Mouse (Mus musculus): ENCODE measurements around the gene Ezr. TPM values are rescaled to one million over a fixed set of nuclear protein-coding genes. Genes with fewer than 3 reads are reported as not detected.

Gene Ezr
- polyA plus RNA-seq, 2 experiments = 39.2 to 71.3 TPM

GRCm38 (mm10) chr17:6816796-6817195 is 34.2 kb upstream of the Ezr start:
- H3K27ac ChIP-seq (replicated peaks; ENCODE audit: low read depth, low read length) = no peak overlapping the region
- H3K9me3 ChIP-seq (ENCODE audit: control insufficient read depth, low read length) = no peaks in the 10 kb centered on the region
- 74% methylated on average over 5 of the region's 5 CpGs for WGBS
- no peak for ATAC-seq (ENCODE audit: low FRiP score, low read depth)
- no peak for DNase-seq (ENCODE audit: low spot score)
- no peak overlapping the region for H3K4me3 ChIP-seq (replicated peaks; ENCODE audit: low read length)
- no peak for TF ChIP-seq POLR2A (IDR thresholded peaks at IDR 0.05; ENCODE audit: borderline replicate concordance, extremely low read depth, insufficient read depth, insufficient read length)
- no peak overlapping the region for H3K4me2 ChIP-seq (replicated peaks; ENCODE audit: low read depth, low read length, severe bottlenecking)
- H3K9ac ChIP-seq (ENCODE audit: low read depth, low read length, severe bottlenecking) = no peak overlapping the region
- H3K27me3 ChIP-seq (ENCODE audit: control insufficient read depth, insufficient read depth, low read length) = no peaks in the 10 kb centered on the region
- H3K36me3 ChIP-seq (ENCODE audit: control insufficient read depth, insufficient read depth, low read length) = no peaks in the 10 kb centered on the region
- peaks cover 16% of the 10 kb centered on the region for H3K4me1 ChIP-seq (ENCODE audit: control insufficient read depth, insufficient read depth, low read length)

DNA sequence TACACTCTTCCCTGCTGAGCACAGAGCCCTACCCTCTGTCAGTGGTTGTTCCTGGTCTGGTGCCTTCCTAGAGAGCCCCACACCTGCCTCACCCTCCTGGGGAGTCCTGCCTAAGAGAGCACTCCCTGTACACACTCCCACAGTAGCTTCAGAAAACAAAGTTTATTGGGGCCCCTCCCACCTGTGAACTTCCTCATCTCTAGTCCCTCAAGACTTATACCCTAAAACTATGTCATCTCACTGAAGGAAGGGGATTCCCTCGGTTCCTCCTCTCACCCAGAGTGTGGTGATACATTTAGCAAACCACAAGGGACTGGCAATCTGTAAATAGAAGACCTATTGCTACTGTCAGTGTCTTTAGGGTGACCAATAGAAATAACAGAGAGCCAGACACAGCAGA is 33.6 kb upstream of the Ezr start:
- no peak for TF ChIP-seq POLR2A (IDR thresholded peaks at IDR 0.05; ENCODE audit: borderline replicate concordance, extremely low read depth, insufficient read depth, insufficient read length)

DNA sequence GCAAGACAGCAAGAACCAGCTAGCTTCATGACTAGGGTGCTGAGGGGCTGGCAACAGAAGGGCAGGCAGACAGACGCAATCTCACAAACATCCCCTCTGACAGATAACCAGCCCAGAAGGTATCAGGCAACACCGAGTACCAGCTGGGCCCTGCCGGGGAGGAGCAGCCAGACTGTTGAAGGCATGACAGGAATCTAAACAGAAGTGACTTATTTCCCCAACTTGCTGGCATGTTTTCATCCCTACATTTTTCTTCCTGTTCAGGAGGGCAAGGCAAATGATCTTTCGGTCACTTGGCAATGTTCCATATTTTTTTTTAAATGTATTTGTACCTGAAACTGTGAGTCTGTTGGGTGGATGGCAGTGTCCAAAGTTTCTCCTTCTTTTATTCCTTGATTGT is 32.1 kb upstream of the Ezr start:
- no peaks in the 10 kb centered on the region for H3K27me3 ChIP-seq (ENCODE audit: control insufficient read depth, insufficient read depth, low read length)
- no peaks in the 10 kb centered on the region for H3K36me3 ChIP-seq (ENCODE audit: control insufficient read depth, insufficient read depth, low read length)
- WGBS = 23% methylated on average over 4 of the region's 4 CpGs
- ATAC-seq (ENCODE audit: low FRiP score, low read depth) (no peak), DNase-seq (ENCODE audit: low spot score) (no peak)
- H3K4me3 ChIP-seq (replicated peaks; ENCODE audit: low read length) = no peak overlapping the region
- H3K4me2 ChIP-seq (replicated peaks; ENCODE audit: low read depth, low read length, severe bottlenecking) = no peak overlapping the region
- TF ChIP-seq POLR2A (IDR thresholded peaks at IDR 0.05; ENCODE audit: borderline replicate concordance, extremely low read depth, insufficient read depth, insufficient read length) = no peak
- no peaks in the 10 kb centered on the region for H3K9me3 ChIP-seq (ENCODE audit: control insufficient read depth, low read length)
- no peak overlapping the region; the same call in 1 of the 2 replicates for H3K27ac ChIP-seq (replicated peaks; ENCODE audit: low read depth, low read length)
- no peak overlapping the region for H3K9ac ChIP-seq (ENCODE audit: low read depth, low read length, severe bottlenecking)
- H3K4me1 ChIP-seq (ENCODE audit: control insufficient read depth, insufficient read depth, low read length) = peaks cover 17% of the 10 kb centered on the region

More for the DNA sequence above, 33.6 kb upstream of the Ezr start:
- H3K4me1 ChIP-seq (ENCODE audit: control insufficient read depth, insufficient read depth, low read length) = peaks cover 17% of the 10 kb centered on the region
- H3K36me3 ChIP-seq (ENCODE audit: control insufficient read depth, insufficient read depth, low read length) = no peaks in the 10 kb centered on the region
- 58% methylated on average over 1 of the region's 1 CpGs for whole genome bisulfite sequencing
- no peak overlapping the region for H3K9ac ChIP-seq (ENCODE audit: low read depth, low read length, severe bottlenecking)
- H3K27me3 ChIP-seq (ENCODE audit: control insufficient read depth, insufficient read depth, low read length) = no peaks in the 10 kb centered on the region
- DNase-seq (ENCODE audit: low spot score) (no peak), ATAC-seq (ENCODE audit: low FRiP score, low read depth) (no peak)
- H3K4me2 ChIP-seq (replicated peaks; ENCODE audit: low read depth, low read length, severe bottlenecking) = no peak overlapping the region
- no peak overlapping the region for H3K4me3 ChIP-seq (replicated peaks; ENCODE audit: low read length)
- H3K9me3 ChIP-seq (ENCODE audit: control insufficient read depth, low read length) = no peaks in the 10 kb centered on the region
- no peak overlapping the region for H3K27ac ChIP-seq (replicated peaks; ENCODE audit: low read depth, low read length)

GRCm38 (mm10) chr17:6812851-6813191 is 30.2 kb upstream of the Ezr start:
- DNase-seq (ENCODE audit: low spot score) (no peak), ATAC-seq (ENCODE audit: low FRiP score, low read depth) (peak; percentile 44; the same call in 1 of the 2 replicates)
- TF ChIP-seq POLR2A (IDR thresholded peaks at IDR 0.05; ENCODE audit: borderline replicate concordance, extremely low read depth, insufficient read depth, insufficient read length) = no peak
- no peaks in the 10 kb centered on the region for H3K36me3 ChIP-seq (ENCODE audit: control insufficient read depth, insufficient read depth, low read length)
- H3K4me3 ChIP-seq (replicated peaks; ENCODE audit: low read length) = no peak overlapping the region
- no peak overlapping the region for H3K4me2 ChIP-seq (replicated peaks; ENCODE audit: low read depth, low read length, severe bottlenecking)
- H3K9ac ChIP-seq (ENCODE audit: low read depth, low read length, severe bottlenecking) = 0 out of 2 replicates have a peak overlapping the region, but pooled peaks have one; percentile 2
- H3K9me3 ChIP-seq (ENCODE audit: control insufficient read depth, low read length) = no peaks in the 10 kb centered on the region
- H3K27ac ChIP-seq (replicated peaks; ENCODE audit: low read depth, low read length) = no peak overlapping the region; the same call in 1 of the 2 replicates
- H3K27me3 ChIP-seq (ENCODE audit: control insufficient read depth, insufficient read depth, low read length) = no peaks in the 10 kb centered on the region
- peaks cover 21% of the 10 kb centered on the region for H3K4me1 ChIP-seq (ENCODE audit: control insufficient read depth, insufficient read depth, low read length)
- 12% methylated on average over 3 of the region's 3 CpGs for WGBS

GRCm38 (mm10) chr17:6811931-6812850 is 29.6 kb upstream of the Ezr start:
- Histone ChIP-seq H3K27ac (replicated peaks; ENCODE audit: low read depth, low read length) (no peak overlapping the region), H3K4me2 (replicated peaks; ENCODE audit: low read depth, low read length, severe bottlenecking) (no peak overlapping the region)
- DNase-seq (ENCODE audit: low spot score) = peak; percentile 18

More at GRCm38 (mm10) chr17:6811931-6812850, 29.6 kb upstream of the Ezr start:
- ATAC-seq (ENCODE audit: low FRiP score, low read depth) = peak; percentile 37; the same call in 1 of the 2 replicates
- H3K9ac ChIP-seq (ENCODE audit: low read depth, low read length, severe bottlenecking) = no peak overlapping the region
- WGBS = 39% methylated on average over 7 of the region's 7 CpGs
- H3K9me3 ChIP-seq (ENCODE audit: control insufficient read depth, low read length) = no peaks in the 10 kb centered on the region
- H3K4me3 ChIP-seq (replicated peaks; ENCODE audit: low read length) = no peak overlapping the region
- no peaks in the 10 kb centered on the region for H3K36me3 ChIP-seq (ENCODE audit: control insufficient read depth, insufficient read depth, low read length)
- TF ChIP-seq POLR2A (IDR thresholded peaks at IDR 0.05; ENCODE audit: borderline replicate concordance, extremely low read depth, insufficient read depth, insufficient read length) = no peak
- no peaks in the 10 kb centered on the region for H3K27me3 ChIP-seq (ENCODE audit: control insufficient read depth, insufficient read depth, low read length)
- peaks cover 21% of the 10 kb centered on the region for H3K4me1 ChIP-seq (ENCODE audit: control insufficient read depth, insufficient read depth, low read length)

Measured in limb, embryonic 14.5 days (tissue).